Mouse (Mus musculus) brain, adult 10 weeks (tissue): ENCODE data around the gene Ikzf3. TPM values are rescaled to one million over a fixed set of nuclear protein-coding genes. Genes with fewer than 3 reads are reported as not detected.

Experiments used
- polyA plus RNA-seq: library from polyadenylated mRNA; stranded (reverse); fragments of 350-450 nt; fragmentation: Illumina TruSeq; extraction: RNeasy Lipid Tissue Mini Kit (QIAGEN cat#74804); gene quantifications from one replicate; pipeline ENCODE4 v1.2.3, GENCODE M21; 2015; ENCODE audit warnings: low read depth, low replicate concordance

Ikzf3 gene
- not detected for polyA plus RNA-seq

GRCm38 (mm10) chr11:98545711-98546231 is at the start of gene Ikzf3:
Gene Ikzf3, minus strand, starts transcription at chr11:98546031.

GRCm38 (mm10) chr11:98586892-98587563 is 41.2 kb upstream of the Ikzf3 start, which contains the start of gene Ormdl3:
Gene Ormdl3, minus strand, starts transcription at chr11:98587368.

GRCm38 (mm10) chr11:98550975-98551828 is 5.4 kb upstream of the Ikzf3 start, which contains the start of gene Zpbp2:
Gene Zpbp2, plus strand, starts transcription at chr11:98551097.

GRCm38 (mm10) chr11:98446213-98446561 is 99.6 kb downstream of the Ikzf3 start, which contains the start of gene Grb7:
Gene Grb7, plus strand, starts transcription at chr11:98446394.

GRCm38 (mm10) chr11:98438331-98439158 is 107.3 kb downstream of the Ikzf3 start, which contains the start of gene Mien1:
Gene Mien1, minus strand, starts transcription at chr11:98438991.

Other genes starting within 250 kb of the Ikzf3 start
- 29.6 TPM for gene Neurod2, start 216.4 kb downstream of the Ikzf3 start, polyA plus RNA-seq
- 466 TPM for gene Ppp1r1b, start 197.6 kb downstream of the Ikzf3 start, polyA plus RNA-seq
- gene Stard3, start 187.7 kb downstream of the Ikzf3 start, polyA plus RNA-seq = 44.9 TPM
- gene Tcap, start 162.2 kb downstream of the Ikzf3 start, polyA plus RNA-seq = 8.1 TPM
- not detected for gene Pnmt, start 159.6 kb downstream of the Ikzf3 start, polyA plus RNA-seq
- 9.8 TPM for gene Pgap3, start 145.5 kb downstream of the Ikzf3 start, polyA plus RNA-seq
- 1.3 TPM for gene Erbb2, start 133.6 kb downstream of the Ikzf3 start, polyA plus RNA-seq
- 230 TPM for gene Mien1, start 107.0 kb downstream of the Ikzf3 start, polyA plus RNA-seq
- 2.9 TPM for gene Grb7, start 99.6 kb downstream of the Ikzf3 start, polyA plus RNA-seq
- not detected for gene Zpbp2, start 5.1 kb upstream of the Ikzf3 start, polyA plus RNA-seq
- 59.0 TPM for gene Ormdl3, start 41.3 kb upstream of the Ikzf3 start, polyA plus RNA-seq
- gene Lrrc3c, start 52.3 kb upstream of the Ikzf3 start, polyA plus RNA-seq = not detected
- gene Gm12355, start 79.6 kb upstream of the Ikzf3 start, polyA plus RNA-seq = not detected
- gene Gsdma3, start 80.3 kb upstream of the Ikzf3 start, polyA plus RNA-seq = not detected
- not detected for gene Gsdma2, start 100.7 kb upstream of the Ikzf3 start, polyA plus RNA-seq
- not detected for gene Gsdma, start 118.3 kb upstream of the Ikzf3 start, polyA plus RNA-seq
- gene Psmd3, start 136.5 kb upstream of the Ikzf3 start, polyA plus RNA-seq = 113 TPM
- gene Csf3, start 155.2 kb upstream of the Ikzf3 start, polyA plus RNA-seq = not detected
- 76.2 TPM for gene Med24, start 183.4 kb upstream of the Ikzf3 start, polyA plus RNA-seq
- gene Thra, start 194.6 kb upstream of the Ikzf3 start, polyA plus RNA-seq = 652 TPM
- gene Nr1d1, start 229.3 kb upstream of the Ikzf3 start, polyA plus RNA-seq = 59.3 TPM
- gene Msl1, start 249.5 kb upstream of the Ikzf3 start, polyA plus RNA-seq = 117 TPM